Mouse (Mus musculus) cerebellum, postnatal 36 days (tissue): ENCODE data around the gene BC028528.
"Not testable (repeated sequence)": the region's sequence is repeated elsewhere in the genome, so short reads cannot be mapped to it uniquely, and the experiment has no call there.

Experiments
- DNase-seq, 2 experiments: peaks; one replicate each; pipeline ENCODE4 v3.0.0; 2021 to 2022; ENCODE audit warnings: mixed read lengths in 2 of 2

BC028528 gene

DNA sequence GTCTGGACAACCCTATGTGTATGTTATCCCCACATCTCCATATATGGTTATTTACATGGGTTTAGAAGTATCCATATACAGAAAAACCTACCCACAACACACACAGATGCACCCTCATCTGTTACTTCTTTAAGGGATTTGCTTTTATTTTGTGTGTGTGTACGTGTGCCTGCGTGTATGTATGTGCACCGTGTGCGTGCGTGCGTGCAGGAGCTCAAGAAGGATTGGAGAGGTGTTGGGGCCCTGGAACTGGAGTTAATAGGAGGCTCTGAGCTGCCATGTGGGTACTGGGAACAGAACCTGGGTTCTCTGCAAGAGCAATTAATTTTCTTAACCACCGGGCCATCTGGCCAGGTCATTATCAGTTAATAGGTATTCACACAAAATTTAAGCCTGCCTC is 19.8 kb downstream of the BC028528 start:
- no peak for DNase-seq

DNA sequence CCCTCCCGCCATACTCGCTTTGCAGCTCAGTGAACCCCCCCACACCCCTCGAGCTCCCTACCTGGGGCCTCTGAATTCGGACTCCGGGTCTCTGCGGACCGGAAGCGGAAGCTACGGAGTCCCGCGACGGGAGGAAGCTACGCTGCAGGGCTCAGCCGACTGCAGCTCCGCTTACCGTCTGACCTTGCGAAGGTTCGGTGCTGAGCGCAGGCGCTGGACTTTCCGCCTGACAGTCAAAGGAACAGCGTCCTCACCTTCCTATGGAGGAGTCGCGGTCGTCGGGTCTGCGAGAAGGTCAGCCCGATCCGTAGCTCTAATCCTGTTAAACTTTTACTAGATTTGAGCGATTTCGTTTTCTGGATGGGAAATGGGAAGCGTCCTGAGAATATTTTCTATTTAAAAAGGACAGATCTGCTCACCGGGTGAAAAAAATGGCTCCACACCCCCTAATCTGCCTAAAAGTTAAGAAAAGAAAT is 20.4 kb downstream of the BC028528 start, which contains the start of gene Mrps21:
Mrps21 (minus strand) TSS at position 128 of the 476 bp plus-strand sequence.
- DNase-seq: peak; percentile 83 to 88

DNA sequence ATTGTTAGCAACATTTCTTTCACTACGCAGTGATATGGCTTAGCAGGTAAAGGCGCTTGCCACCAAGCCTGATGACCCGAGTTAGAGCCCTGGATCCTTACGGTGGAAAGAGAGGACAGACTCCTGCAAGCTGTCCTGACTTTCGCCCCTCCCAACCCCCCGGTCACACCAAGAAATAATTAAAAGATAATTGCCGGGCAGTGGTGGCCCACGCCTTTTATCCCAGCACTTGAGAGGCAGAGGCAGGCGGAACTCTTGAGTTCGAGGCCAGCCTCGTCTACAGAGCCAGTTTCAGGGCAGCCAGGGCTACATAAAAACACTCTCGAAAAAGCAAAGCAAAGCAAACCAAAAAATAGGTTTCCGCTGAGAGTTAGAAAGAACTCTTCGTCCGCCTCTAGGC is 20.8 kb downstream of the BC028528 start:
- no peak for DNase-seq

DNA sequence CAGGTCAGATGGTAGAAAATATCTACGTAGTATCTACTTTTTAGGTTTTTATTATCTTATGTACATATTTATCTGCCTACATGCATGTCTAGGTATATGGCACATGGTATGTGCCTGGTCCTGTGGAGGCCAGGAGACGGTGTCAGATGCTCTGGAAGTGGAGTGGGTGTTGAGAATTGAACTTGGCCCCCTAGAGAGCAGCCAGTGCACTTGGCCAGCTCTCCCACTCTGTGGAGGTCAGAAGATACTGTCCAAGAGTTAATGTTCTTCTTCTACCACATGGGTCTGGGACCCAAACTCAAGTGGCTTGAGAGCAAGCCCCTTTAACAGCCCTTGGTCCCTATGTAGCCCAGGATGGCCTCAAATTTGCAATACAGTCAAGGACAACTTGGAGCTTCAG is 24.4 kb downstream of the BC028528 start:
- no peak for DNase-seq

DNA sequence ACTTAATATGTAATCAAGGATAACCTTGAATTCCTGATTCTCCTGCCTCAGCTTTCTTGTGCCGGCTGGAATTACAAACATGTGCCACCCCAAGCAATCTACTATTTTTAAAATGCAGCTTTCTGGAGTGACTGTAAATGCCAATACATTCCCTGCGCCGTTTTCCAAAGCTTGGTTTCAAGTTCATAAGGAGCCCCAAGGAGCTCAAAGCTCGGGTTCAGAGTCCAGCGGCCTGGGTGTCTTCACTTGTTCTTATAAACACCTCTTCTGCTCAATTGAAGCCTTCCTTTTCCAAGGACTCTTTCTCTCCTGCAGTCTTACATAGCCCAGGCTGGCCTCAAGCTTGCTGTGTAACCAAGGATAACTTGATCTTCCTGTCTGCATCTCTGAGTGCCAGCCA is 25.7 kb downstream of the BC028528 start:
- DNase-seq: no peak

DNA sequence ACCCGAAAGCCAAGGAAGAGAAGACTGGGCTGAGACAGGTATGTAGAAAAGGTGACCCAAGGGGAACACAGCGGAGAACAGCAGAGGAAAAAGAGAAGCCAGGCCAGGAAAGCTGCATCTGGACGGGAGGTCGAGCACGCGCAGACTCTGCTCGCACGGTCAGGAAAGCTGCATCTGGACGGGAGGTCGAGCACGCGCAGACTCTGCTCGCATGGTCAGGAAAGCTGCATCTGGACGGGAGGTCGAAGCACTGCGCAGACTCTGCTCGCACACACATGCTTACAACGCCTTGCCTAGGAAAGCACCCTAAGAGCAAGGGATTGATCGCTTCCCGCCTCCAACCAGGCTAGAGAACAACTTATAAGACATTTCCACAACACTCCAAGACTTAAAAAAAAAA is 26.2 kb downstream of the BC028528 start:
- DNase-seq: no peak

DNA sequence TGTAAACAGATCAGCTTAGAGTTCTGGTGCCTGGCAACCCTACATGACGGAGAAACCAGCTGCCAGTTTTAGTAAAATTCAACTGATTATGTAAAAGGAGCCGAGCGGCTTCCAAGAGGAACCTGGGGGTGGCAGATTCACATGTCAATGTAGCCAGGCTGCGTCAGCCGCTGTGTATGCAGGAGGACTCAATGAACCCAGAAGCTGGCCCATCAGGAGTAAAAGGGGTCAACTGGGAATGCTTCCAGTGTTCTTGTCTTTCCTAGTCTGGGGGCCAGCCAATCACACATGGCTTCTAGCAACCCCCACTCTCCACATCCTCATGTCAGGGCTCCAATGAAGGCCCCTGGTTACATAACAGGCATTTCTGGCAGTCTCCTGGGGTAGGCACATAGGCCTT is 26.8 kb downstream of the BC028528 start:
- no peak for DNase-seq

DNA sequence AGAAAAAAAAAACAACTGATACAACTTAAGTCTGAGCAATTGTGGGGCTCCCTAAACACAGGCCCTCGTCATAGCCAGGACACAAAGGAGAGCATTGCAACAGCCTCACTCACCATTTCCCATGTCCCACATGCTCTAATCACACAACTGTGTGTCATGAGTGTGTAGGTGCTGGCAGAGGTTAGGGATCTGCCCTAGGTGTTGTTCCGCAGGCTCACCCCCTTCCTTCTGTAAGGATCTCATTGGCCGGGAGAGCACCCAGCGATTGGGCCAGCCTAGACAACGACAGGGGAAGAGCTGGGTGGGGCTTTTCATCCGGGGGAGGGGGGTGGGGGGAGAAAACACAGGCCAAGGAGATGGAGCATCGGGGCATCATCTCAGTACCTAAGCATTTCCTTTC is 28.2 kb downstream of the BC028528 start:
- no peak for DNase-seq

DNA sequence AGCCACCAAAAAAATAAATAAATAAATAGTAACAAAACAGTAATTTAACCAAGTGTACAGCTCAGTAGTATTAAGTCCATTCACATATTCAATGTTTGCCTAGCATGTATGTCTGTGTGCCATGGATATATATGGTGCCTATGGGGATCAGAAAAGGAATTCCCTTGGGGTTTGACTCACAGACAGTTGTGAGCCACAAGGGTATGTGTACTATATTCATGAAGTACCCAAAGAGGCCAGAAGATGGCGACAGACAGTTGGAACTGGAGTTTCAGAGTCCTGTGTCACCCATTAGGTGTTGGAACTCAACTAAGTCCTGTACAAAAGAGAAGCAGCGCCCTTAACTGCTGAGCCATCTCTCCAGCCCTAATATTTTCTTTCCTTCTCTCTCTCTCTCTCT is 30.0 kb downstream of the BC028528 start:
- peak in 1 of 2 experiments; percentile 72 for DNase-seq

DNA sequence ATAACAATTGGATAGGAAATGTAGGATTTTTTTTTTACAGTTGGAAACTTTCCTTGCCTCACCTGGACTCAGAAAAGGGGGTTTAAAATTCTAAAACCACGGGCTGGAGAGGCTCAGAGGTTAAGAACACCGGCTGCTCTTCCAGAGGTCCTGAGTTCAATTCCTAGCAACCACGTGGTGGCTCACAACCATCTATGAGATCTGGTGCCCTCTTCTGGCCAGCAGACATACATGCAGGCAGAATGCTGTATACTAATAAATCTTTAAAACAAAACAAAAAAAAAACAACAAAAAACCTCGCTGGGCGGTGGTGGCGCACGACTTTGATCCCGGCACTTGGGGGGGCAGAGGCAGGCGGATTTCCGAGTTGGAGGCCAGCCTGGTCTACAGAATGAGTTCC is 30.6 kb downstream of the BC028528 start:
- no peak for DNase-seq

DNA sequence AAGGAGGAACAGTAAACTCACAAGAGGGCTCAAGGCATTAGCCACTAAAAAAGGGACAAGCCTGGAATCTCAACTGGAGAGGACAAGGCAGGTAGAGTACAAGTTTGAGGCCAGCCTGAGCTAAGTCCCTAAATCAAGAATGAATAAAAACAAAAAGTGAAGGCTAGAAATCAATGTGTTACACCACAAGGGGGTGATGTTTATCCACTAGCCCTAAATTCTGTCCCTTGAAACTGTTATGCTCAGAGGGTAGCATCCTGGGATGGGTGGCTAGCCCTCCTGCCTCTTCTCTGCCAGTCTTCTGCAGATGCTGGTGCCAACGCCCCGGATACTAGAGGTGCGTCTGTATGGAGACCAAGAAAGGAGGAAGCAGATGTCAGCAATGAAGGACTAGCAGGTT is 31.5 kb downstream of the BC028528 start:
- no peak for DNase-seq

DNA sequence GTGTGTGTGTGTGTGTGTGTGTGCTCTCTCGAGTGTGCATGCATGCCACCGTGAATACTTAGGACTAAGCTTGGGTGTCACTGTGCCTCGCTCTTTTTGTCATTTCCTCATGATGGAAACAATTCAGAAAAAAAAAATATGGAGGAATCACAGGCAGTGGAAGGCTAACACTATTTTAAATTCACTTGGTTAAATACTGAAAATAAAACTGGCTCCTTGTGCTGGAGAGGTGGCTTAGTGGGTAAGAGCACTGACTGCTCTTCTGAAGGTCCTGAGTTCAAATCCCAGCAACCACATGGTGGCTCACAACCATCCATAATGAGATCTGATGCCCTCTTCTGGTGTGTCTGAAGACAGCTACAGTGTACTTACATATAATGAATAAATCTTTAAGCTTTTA is 33.5 kb downstream of the BC028528 start:
- DNase-seq: not testable (repeated sequence)

DNA sequence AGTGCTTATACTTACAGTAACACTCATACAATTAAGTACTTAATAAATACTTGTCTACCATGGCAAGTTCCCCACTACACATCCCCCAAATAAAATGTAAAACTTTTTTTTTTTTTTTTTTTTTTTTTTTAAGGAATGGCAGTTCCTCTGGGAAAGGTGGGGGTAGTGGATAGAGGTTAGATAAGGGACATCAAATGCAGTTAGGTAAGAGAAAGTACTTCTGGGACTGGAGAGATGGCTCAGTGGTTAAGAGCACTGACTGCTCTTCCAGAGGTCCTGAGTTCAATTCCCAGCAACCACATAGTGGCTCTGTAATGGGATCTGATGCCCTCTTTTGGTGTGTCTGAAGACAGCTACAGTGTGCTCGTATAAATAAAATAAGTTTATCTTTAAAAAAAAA is 34.8 kb downstream of the BC028528 start:
- not testable (repeated sequence) for DNase-seq

DNA sequence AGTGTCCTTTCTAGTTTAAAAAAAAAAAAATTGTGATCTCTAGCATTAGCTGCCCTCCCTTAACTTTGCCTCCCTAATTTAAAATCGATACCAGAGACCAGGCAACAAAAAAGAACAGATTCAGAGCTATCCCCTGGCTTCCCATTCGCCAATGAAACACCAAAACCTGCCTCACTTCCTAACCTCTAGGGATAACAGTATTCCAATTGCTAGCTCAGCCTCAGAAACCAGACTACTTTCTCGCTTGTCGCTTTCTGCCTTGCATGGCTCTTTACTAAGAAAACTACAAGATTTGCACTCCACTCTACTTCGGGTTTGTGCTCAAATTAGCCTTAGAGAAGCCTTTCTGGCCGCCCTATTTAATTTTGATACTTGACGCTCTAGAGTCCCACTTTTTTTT is 35.7 kb downstream of the BC028528 start:
- no peak for DNase-seq

DNA sequence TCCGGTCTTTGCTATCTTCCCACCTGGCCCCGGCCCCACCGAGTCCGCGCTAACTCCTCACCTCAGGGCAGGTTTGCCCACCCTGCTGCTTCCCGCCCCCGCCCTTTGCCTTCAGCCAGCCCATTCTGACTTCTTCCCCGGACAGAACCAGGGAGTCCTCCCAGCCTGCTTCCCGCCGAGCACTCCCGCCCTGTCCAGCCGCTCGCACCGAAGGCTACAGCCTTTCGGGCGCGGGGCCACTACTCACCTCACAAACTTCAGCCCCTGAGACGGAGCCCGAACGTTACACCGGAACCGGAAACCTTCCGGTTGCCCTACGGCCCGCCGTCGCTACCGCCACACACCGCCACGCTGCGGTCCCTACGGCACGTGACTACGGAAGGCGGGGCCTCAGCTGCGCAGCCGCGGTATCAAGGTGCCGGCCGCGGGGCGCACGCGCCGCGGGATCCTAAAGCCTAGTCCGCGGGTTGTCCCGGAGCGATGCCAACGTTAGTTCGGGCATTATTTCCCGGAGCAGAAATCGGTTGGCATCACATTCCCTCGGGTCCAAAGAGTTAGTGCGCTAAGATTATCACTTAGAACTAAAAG is 36.2 kb downstream of the BC028528 start, which contains the start of gene Prpf3:
Prpf3 (minus strand) TSS at position 384 of the 588 bp plus-strand sequence.
- DNase-seq: peak; percentile 93 to 94

DNA sequence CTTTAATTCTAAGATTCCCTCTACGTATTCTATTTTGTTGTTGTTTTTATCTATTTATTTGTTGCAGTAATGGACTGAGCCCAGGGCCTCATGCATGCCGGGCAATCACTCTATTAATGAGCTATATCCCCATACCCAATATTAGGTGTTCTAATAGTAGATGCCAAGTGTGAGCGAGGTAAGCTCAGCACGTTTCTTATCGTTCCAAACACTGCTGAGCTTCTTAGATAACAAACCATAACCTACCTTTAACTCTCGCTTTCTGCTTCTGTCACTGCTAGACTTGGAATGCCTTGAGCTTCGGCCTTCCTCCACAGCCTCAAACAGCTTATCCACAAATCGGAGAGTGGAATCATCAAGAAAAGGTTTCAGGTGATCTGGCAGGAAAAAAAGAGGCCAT is 40.5 kb downstream of the BC028528 start:
- no peak for DNase-seq

DNA sequence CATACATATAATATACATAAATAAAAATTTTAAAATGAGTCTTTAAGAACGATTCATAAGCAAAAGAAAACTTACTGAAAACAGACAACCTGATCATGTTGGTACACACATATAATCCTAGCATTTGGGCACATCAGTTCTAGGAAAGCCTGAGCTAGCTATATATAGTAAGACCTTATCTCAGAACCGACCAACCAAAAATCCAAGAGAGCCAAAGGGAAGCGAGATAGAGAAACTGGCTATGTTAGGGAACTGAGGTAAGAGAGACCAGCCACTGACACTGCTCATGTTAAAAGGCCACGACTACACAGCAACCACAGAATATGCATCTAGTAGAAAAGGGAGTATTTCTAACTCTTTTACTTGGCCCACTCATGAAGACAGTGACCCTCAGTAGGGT is 41.2 kb downstream of the BC028528 start:
- DNase-seq: no peak

DNA sequence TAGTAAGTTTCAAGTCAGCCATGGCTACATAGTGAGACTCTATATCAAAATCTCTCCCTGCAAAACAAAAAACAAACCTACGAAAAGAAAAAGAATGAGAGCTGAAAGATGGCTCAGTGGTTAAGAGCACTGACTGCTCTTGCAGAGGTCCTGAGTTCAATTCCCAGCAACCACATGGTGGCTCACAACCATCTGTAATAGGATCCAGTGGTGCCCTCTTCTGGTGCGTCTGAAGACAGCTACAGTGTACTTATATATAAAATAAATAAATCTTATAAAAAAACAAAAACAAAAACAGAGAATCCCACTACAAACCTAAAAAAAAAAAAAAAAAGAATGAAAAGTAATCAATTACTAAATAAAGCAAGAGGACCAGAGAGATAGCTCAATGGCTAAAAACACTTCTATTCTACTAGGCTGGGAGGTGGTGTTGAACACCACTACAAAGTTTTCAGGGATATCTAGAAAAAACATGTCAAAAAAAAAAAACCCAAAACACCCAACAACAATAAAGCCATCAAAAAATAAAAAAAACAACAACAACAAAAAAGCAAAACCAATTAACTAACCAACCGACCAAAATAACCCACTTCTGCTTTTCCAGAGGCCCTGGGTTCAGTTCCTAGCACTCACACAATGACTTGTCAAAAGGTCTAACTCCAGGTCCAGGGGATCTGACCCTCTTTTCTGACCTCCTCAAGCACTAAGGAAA is 49.1 kb downstream of the BC028528 start:
- no peak for DNase-seq

DNA sequence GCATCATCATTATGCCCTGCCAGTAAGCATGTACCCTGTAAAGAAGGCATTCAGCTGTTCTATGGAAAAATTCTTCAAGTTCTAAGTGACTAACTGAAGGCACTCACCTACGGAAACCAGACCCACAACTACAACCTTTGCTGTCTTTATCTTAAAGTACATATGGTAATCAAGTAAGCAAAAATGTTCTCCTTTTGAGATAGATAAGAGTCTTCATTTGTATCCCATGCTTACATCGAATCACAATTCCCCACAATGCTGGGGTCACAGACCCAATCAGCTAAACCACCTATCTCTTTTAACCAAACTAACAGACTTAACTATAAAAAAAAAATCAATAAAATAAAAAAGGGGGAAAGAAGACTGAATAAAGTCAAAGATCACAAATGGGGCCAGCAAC is 52.6 kb downstream of the BC028528 start:
- no peak for DNase-seq
